Mouse (Mus musculus): ENCODE measurements around the gene Pecam1.

Pecam1 gene

DNA sequence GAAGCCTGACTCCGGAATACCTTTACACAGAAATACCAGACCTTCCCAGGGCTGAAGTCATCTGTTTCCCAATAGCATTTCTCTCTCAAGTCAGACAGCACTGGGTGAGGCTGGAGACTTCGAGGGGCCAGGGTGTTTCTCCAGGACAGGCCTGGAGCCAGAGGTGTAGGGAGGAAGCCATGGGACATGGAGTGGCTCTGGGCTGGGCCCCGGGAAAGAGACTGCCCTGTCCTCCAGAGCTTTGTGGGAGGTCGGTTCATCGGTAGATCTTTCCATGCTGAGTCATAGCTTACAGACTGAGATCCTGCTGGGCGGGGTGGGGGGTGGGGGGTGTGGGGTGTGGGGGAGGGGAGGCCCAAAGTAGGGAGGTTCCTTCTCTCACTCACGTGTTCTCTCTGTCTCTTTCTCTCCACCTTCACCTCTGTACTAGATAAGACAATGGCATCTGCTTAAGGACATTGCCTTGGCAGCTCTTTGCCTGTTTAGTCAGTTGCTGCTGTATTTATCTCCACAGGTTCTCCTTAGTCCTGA is 27.5 kb downstream of the Pecam1 start:
- no peak for TF ChIP-seq GATA4 (IDR thresholded peaks at IDR 0.05; ENCODE audit: insufficient replicate concordance, low read length)

DNA sequence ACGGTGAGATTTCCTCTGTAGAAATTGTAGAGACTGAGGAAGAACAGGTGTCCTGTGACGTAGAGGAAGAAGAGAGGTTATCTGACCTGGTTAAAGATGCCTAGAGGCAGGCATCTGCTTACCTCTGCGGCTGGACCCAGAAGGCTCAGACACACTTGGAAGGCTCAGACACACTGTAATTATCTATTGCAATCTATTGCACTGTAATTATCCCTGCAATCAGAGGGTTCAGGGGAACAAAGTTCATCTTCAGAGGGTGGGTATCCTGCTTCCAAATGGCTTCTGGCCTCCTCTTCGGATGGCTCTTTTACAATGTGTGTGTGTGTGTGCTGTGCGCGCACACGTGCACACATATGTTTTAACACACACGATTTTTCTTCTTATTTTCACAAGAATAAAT is 30.0 kb downstream of the Pecam1 start:
- TF ChIP-seq GATA4 (IDR thresholded peaks at IDR 0.05; ENCODE audit: insufficient replicate concordance, low read length): no peak

DNA sequence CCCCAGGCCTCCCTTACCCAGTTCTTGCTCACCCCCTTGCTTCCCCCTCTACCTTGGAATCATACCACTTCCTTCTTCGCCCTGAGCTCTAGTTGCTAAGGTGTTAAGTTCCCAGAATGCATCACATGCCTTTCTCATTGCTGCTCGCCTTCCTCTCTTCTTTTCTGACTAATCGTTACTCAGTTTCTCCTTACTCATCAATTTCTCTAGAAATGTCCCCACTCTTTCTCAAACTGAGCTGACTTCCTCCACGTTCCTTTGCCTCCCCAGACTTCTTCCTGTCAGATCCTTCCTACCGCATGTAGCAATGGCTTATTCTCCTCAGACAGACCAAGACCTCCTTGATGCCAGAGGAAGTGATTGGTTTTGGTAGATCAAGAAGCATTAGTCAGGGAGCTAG is 33.9 kb downstream of the Pecam1 start:
- TF ChIP-seq GATA4 (IDR thresholded peaks at IDR 0.05; ENCODE audit: insufficient replicate concordance, low read length): no peak

DNA sequence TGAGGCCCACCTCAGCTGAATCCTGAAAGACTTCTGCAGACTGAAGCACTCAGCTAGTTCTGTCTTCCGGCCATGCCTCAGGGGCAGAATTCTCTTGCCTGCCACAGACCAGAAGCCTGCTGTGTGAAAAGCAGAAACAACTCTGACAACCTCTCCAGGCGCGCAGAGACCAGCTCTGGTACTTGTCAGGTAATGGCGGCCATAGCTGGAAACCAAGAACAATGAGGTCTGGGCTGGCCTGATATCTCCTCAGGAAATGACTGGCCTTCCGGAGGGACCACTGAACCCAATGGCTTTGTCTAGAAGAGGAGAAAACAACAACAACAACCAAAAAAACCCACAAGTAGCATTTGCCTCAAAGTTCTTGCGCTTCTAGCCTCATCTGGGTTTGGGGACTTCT is 35.4 kb downstream of the Pecam1 start:
- TF ChIP-seq GATA4 (IDR thresholded peaks at IDR 0.05; ENCODE audit: insufficient replicate concordance, low read length): peak; percentile 57; the same call in 1 of the 2 replicates

DNA sequence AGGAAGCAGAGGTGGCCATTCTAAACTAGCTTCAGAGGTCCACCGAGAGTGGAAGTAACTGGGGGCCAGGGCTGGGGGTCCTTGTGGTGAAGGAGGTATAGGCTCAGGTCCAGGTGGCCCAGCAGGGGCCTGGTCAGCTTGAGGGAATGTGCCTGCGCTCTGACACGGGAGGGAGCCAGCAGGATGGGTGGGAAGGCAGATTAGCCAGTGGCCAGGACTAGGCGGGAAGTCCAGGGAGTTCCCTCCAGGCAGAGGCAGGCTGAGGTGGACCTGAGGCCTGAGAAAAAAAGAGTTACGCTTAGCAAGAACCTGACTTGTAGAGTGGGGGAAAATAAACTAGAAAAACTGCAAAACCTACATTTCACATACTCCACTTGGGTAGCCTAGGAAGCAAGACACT is 39.6 kb downstream of the Pecam1 start:
- TF ChIP-seq GATA4 (IDR thresholded peaks at IDR 0.05; ENCODE audit: insufficient replicate concordance, low read length): no peak

DNA sequence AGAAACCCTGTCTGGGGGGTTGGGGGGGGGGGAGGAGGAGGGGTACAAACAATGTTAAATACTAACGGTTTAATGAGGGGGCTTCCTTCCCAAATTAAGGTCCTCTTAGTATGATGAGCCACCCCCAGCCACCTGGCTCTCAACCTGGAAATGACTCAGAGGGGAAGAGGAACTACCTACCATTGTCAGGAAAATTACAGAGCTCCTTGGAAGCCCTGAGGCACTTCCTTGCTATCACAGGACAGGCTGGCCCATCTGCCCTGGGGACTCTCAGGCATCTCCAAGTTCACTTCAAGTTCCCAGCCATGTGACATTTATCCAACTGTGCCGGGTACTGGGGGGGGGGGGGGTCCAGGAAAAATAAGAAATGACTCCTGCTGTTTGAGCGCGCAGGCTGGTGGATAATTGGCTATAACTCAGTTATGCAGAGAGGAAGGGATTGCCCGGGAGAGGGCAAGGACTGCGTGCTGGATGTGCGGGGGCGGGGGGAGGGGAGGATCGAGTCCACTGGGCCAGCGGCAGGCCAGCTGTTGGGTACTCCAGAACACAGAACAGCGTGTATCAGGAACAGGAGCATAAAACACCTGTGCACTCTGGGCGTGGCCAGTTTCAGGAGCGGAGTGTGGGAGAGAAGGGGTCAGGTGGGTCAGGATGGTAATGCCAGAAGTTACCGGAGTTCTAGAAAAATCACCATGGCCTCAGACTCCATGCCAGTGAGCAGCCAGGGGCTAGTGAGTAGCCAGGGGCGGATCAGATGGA is 41.0 kb downstream of the Pecam1 start:
- no peak for TF ChIP-seq GATA4 (IDR thresholded peaks at IDR 0.05; ENCODE audit: insufficient replicate concordance, low read length)

DNA sequence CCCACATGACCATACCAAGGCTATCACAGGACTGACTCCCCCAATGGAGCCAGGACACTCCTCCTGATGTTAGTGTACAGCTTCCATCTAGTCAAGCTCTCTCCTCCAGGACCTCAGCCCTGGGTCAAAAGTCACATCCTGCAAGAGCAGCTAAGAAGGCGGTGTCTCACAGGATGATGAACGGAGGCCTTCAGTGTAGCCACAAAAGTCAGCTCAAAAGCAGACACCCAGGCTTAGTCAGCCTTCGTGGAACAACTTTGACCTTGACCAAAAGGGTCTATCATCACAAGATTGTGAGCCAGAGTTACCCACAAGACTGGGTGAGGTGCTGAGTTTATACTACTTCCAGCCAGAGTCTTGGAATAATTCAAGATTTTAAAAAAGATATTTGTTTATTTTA is 42.6 kb downstream of the Pecam1 start:
- TF ChIP-seq GATA4 (IDR thresholded peaks at IDR 0.05; ENCODE audit: insufficient replicate concordance, low read length): no peak

DNA sequence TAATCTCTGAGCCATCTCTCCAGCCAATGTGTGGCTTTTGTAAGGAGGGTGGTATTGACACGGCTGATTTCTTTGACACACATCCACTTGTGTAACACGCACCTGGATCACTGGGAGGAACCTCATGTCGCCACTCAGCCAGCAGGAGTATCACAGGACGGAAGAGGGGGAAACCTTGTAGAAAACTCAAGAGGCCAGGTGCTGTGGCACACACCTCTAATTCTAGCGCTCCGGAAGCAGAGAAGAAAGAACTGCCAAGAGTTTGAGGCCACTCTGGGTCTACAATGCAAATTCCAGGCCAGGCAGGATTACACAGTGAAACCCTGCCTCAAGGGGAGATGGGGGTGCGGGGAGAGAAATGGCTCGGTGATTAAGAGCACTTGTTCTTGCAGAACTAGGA is 43.3 kb downstream of the Pecam1 start:
- TF ChIP-seq GATA4 (IDR thresholded peaks at IDR 0.05; ENCODE audit: insufficient replicate concordance, low read length): no peak

DNA sequence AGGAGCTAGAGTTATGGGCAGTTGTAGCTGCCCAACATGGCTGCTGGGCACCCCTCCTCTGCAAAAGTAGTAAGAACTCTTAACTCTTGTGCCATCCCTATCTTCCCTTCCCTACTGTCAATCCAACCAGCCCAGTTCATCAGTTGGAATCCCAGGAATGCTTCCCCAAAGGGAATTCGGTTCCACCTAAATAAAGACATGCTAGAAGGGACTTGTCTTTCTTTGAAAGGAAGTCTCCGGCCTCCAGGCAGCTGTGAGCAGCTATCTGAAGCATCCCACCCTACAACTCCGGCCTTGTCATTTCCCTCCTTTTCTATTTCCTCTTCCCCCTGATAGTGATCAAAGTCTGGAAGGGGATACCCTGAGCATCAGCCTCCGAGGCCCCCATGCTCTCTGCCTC is 44.2 kb downstream of the Pecam1 start:
- TF ChIP-seq GATA4 (IDR thresholded peaks at IDR 0.05; ENCODE audit: insufficient replicate concordance, low read length): no peak

DNA sequence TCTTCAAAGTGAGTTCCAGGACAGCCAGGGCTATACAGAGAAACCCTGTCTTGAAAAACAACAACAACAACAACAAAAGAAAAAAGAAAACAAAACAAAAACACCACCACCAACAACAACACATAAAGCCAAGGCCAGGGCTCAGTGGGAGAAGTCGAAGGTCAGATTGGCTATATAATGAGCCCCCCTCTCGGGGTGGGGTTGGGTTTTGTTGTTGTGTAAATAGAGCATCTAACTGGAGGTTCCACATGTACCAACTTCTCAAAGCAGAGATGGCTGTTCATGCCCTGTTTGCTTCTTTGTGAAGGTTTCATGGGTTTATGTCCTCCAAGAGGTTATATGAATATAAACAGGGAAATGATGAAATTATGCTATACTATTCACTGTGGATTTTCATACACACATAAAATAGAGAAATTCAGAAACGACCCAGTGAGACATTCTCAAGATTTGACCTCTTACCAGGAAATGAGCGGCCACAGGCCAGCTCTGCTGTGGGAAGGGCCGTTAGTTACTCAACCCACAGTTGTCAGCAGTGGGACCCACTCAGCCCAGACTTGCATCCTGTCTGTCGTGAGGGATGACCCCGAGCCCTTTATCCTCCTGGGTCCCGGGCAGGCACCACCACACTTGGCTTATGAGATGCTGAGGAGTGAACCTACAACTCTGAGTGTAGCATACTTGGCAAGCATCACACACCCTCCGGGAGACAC is 45.9 kb downstream of the Pecam1 start:
- no peak for TF ChIP-seq GATA4 (IDR thresholded peaks at IDR 0.05; ENCODE audit: insufficient replicate concordance, low read length)

DNA sequence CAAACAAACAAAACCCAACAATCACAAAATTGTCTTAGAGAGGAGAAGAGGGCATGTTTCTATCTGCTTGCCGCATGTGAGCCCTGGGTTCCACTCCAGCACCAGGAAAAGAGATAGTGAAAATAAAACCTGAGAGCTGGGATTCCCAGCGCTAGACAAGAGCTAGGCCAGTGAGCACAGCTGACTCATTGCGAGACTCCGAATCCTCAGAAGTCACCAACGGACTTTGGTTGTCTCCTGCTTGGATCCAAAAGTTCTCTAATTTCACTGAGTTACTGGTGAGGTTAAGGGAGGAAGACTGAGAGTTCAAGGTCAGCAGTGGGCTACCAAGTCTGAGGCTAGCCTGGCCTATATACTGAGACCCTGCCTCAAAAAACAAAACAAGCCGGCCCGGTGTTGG is 46.5 kb downstream of the Pecam1 start:
- no peak for TF ChIP-seq GATA4 (IDR thresholded peaks at IDR 0.05; ENCODE audit: insufficient replicate concordance, low read length)

DNA sequence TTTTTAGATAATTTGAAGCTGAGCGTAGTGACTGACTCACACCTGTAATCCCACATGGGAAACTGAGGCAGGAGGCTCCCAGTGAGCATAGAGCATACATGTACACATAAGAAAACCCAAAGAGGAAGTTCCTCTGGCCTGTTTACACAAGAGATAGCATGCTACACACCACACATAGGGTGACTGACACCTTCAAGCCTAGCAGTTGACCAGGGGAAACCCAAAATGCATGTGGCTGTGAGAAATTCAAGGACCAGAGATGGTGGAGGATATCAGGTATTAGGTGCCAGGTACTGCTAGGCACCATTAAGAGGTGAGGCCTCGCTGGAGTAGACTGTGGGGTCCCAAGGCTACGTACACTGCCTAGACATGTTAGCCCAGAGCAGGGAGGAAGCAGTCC is 47.8 kb downstream of the Pecam1 start:
- TF ChIP-seq GATA4 (IDR thresholded peaks at IDR 0.05; ENCODE audit: insufficient replicate concordance, low read length): no peak

DNA sequence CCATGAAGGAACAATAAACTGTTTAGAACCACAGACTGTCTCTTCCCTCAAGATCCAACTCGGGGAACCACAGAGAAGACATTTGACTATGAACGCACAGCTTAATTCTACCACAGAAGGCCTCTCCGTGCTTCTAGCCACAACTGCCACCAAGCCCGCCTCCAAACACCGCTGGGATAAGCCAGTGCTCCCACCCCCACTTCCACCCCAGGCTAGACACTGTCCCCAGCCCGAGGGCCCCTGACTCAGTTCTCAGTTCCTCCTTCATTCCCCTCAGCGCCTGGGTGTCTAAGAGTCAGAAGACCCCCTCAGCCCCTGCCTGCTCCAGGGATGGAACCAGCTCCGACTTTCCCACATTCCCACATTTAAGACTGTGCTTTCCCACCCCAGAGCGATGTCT is 48.8 kb downstream of the Pecam1 start:
- TF ChIP-seq GATA4 (IDR thresholded peaks at IDR 0.05; ENCODE audit: insufficient replicate concordance, low read length): no peak

DNA sequence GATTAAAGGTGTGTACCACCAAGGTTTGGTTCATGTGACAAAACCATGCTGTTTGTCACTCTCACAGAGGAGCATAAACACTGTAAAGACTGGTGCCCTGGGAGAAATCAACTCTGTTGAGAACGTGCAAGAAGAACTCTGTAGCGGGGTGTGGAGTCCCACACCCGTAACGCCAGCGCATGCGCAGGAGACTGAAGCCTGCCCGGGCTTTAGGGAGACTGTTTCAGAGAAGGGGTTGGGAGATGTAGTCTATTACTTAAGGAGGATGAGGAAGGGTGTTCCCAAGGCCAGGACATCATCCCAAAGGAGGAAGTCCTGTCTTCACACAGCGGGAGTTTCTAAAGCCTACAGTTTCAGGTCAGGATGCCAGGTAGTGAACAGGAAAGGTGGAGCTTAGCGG is 51.3 kb downstream of the Pecam1 start:
- TF ChIP-seq GATA4 (IDR thresholded peaks at IDR 0.05; ENCODE audit: insufficient replicate concordance, low read length): no peak

DNA sequence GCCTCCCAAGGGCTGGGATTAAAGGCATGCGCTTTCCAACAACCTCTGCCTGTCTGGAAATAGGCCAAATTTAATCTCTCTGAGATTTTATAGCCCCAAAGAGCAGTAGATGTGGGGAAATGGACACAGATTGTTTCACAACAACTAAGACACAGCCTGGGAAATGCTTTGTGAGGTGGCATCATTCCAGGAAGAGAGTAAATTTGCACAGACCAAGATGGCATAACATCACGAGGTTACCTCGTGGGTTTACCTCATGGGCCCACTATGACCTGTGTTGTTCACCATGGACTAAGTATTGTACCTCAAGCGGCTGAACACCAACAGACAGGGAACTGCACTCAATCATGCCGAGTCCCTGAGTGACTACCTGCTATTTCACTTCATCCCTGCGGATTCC is 52.1 kb downstream of the Pecam1 start:
- no peak for TF ChIP-seq GATA4 (IDR thresholded peaks at IDR 0.05; ENCODE audit: insufficient replicate concordance, low read length)

DNA sequence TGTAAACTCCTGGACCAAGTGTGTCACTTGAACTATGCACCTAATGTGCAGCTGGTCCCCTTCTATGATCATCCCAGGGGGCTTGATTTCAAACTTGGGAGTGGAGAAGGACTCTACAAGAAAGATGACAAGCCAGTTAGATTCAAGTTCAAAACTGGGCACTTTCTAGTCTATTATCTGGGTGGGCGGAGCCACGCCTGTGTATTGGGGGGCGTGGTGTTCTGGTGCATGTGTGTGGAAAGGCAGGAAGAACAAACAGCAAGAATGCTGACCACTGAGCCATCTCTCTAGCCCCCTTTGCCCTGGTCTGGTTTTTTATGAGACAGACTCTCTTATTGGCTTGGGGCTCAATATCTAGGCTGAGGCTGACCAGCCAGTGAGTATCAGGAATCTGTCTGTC is 54.5 kb downstream of the Pecam1 start:
- TF ChIP-seq GATA4 (IDR thresholded peaks at IDR 0.05; ENCODE audit: insufficient replicate concordance, low read length): no peak

Measured in liver, adult (tissue).